Mouse (Mus musculus) lung, adult 2 months (tissue): ENCODE measurements at regions not wholly inside any gene's neighbourhood (a gene's known extent, or its start where the extent isn't known, plus 50 kb on each side); places are given as distances from the start of the nearest gene placed in this dataset.

Experiments
- CTCF ChIP-seq: fragments of 200-500 bp; IDR thresholded peaks from 2 replicates; pipeline ENCODE4 v1.5.1; 2011; ENCODE audit warnings: mild to moderate bottlenecking, low read length, control low read depth; ENCODE audit not compliant: insufficient read depth
- POLR2A ChIP-seq: fragments of 200-500 bp; IDR thresholded peaks from 2 replicates; pipeline ENCODE4 v1.6.1; 2011; ENCODE audit warnings: low read depth, mild to moderate bottlenecking, control low read depth, low read length, borderline replicate concordance; ENCODE audit errors: extremely low read depth

DNA sequence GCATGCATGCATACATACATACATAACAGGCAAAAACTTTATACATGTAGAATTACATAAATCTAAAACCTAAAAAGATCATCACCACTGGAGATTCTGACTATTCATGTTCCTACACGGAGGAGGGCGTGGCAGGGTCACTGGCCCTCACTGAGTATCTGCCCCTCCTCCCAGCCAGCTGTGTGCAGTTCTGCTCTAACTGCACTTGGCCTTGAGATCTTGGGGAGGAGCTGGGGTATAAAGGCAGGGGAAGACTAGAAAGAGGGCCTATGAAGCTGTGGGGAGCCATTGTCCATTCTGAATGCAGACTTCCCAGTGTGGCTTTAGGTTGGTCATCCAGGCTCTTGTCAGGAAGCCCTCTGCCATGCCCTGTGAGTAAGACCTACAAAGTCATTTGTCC is 69.5 kb upstream of the Adgre5 start:
- TF ChIP-seq POLR2A (no peak), CTCF (no peak)
